Mouse (Mus musculus): ENCODE data around the gene Gadl1.

- TF ChIP-seq CTCF (IDR thresholded peaks at IDR 0.05; ENCODE audit: low read depth, low read length) (no peak), GATA1 (IDR thresholded peaks at IDR 0.05; ENCODE audit: borderline replicate concordance, low read length) (no peak), TAL1 (conservative IDR thresholded peaks at IDR 0.05; ENCODE audit: low read depth, low read length) (no peak)
Measured at GRCm38 (mm10) chr9:115881137-115881536, 28.1 kb upstream of the Gadl1 start.

Measured in G1E (cell line).